Mouse (Mus musculus) testis, adult 2 months (tissue): ENCODE measurements around the gene Slc9a3r2. TPM values are rescaled to one million over a fixed set of nuclear protein-coding genes. Genes with fewer than 3 reads are reported as not detected.
A peak's percentile ranks its signal among the peaks of the same experiment; 100 is the strongest.

Source experiments
- H3K27ac ChIP-seq: fragments of 200-500 bp; 2 replicates; pipeline ENCODE4 v1.5.1; 2012; ENCODE audit warnings: low read depth, low read length; ENCODE audit not compliant: control insufficient read depth, insufficient read depth
- H3K27me3 ChIP-seq: fragments of 200-500 bp; 2 replicates; pipeline ENCODE4 v1.6.1; 2012; ENCODE audit warnings: mild to moderate bottlenecking, low read length, moderate library complexity; ENCODE audit not compliant: control insufficient read depth, insufficient read depth
- H3K36me3 ChIP-seq: fragments of 200-500 bp; 2 replicates; pipeline ENCODE4 v1.6.1; 2012; ENCODE audit warnings: mild to moderate bottlenecking, low read length; ENCODE audit not compliant: control insufficient read depth, insufficient read depth
- H3K4me1 ChIP-seq: fragments of 200-500 bp; 2 replicates; pipeline ENCODE4 v1.6.1; 2012; ENCODE audit warnings: low read length; ENCODE audit not compliant: control insufficient read depth, insufficient read depth
- H3K4me3 ChIP-seq: fragments of 200-500 bp; 2 replicates; pipeline ENCODE4 v1.5.1; 2012; ENCODE audit warnings: low read depth, mild to moderate bottlenecking, low read length, moderate library complexity, mixed read lengths; ENCODE audit not compliant: control insufficient read depth
- CTCF ChIP-seq: fragments of 200-500 bp; IDR thresholded peaks from 2 replicates; pipeline ENCODE4 v1.5.1; 2012; ENCODE audit warnings: low read depth, mild to moderate bottlenecking, inconsistent platforms, low read length, moderate library complexity; ENCODE audit not compliant: control insufficient read depth, insufficient read depth, insufficient replicate concordance
- POLR2A ChIP-seq: fragments of 200-500 bp; IDR thresholded peaks from 2 replicates; pipeline ENCODE4 v1.6.1; 2012; ENCODE audit warnings: low read depth, mild to moderate bottlenecking, inconsistent platforms, low read length, moderate library complexity; ENCODE audit not compliant: control insufficient read depth
- polyA plus RNA-seq: library from polyadenylated mRNA; depleted of rRNA; stranded (reverse); fragments of >200 nt; gene quantifications from 2 replicates; pipeline ENCODE4 v1.2.3, GENCODE M21; 2012

The Slc9a3r2 gene
- polyA plus RNA-seq, 1 experiment: 3.3 TPM

- no peak overlapping the region for H3K4me3 ChIP-seq
- H3K4me1 ChIP-seq: peaks cover 15% of the 10 kb centered on the region
- H3K27me3 ChIP-seq: no peaks in the 10 kb centered on the region
- TF ChIP-seq POLR2A (no peak), CTCF (no peak)
- no peaks in the 10 kb centered on the region for H3K36me3 ChIP-seq
- no peak overlapping the region for H3K27ac ChIP-seq
Observed at GRCm38 (mm10) chr17:24647493-24647892, 2.6 kb downstream of the Slc9a3r2 start.

- H3K27me3 ChIP-seq: no peaks in the 10 kb centered on the region
- no peak overlapping the region for H3K4me3 ChIP-seq
- no peak for TF ChIP-seq CTCF
- TF ChIP-seq POLR2A: no peak
- no peaks in the 10 kb centered on the region for H3K36me3 ChIP-seq
- H3K27ac ChIP-seq: no peak overlapping the region
- H3K4me1 ChIP-seq: peaks cover 15% of the 10 kb centered on the region
Observed at GRCm38 (mm10) chr17:24646381-24646780, 3.7 kb downstream of the Slc9a3r2 start.

GRCm38 (mm10) chr17:24645916-24646315 is 4.2 kb downstream of the Slc9a3r2 start:
- TF ChIP-seq CTCF (no peak), POLR2A (no peak)
- no peaks in the 10 kb centered on the region for H3K27me3 ChIP-seq
- no peak overlapping the region for H3K4me3 ChIP-seq
- H3K4me1 ChIP-seq: peaks cover 15% of the 10 kb centered on the region
- no peak overlapping the region for H3K27ac ChIP-seq
- no peaks in the 10 kb centered on the region for H3K36me3 ChIP-seq

- Histone ChIP-seq H3K4me3 (no peak overlapping the region), H3K27ac (peak overlapping the region; percentile 21; the same call in 1 of the 2 replicates), H3K27me3 (no peaks in the 10 kb centered on the region), H3K4me1 (peaks cover 13% of the 10 kb centered on the region), H3K36me3 (no peaks in the 10 kb centered on the region)
- TF ChIP-seq CTCF (no peak), POLR2A (no peak)
Observed at GRCm38 (mm10) chr17:24644875-24645721, 5.0 kb downstream of the Slc9a3r2 start.

GRCm38 (mm10) chr17:24644030-24644715 is 6.0 kb downstream of the Slc9a3r2 start:
- no peaks in the 10 kb centered on the region for H3K36me3 ChIP-seq
- no peak for TF ChIP-seq POLR2A
- no peak for TF ChIP-seq CTCF
- no peak overlapping the region for H3K27ac ChIP-seq
- H3K27me3 ChIP-seq: no peaks in the 10 kb centered on the region
- H3K4me1 ChIP-seq: peaks cover 13% of the 10 kb centered on the region
- H3K4me3 ChIP-seq: no peak overlapping the region

- no peaks in the 10 kb centered on the region for H3K36me3 ChIP-seq
- H3K4me1 ChIP-seq: peaks cover 15% of the 10 kb centered on the region
- H3K4me3 ChIP-seq: no peak overlapping the region
- no peaks in the 10 kb centered on the region for H3K27me3 ChIP-seq
- H3K27ac ChIP-seq: no peak overlapping the region
- TF ChIP-seq POLR2A: no peak
- TF ChIP-seq CTCF: no peak
Observed at GRCm38 (mm10) chr17:24642791-24643343, 7.3 kb downstream of the Slc9a3r2 start.

GRCm38 (mm10) chr17:24641944-24642343 is 8.2 kb downstream of the Slc9a3r2 start:
- Histone ChIP-seq H3K4me3 (no peak overlapping the region), H3K27ac (no peak overlapping the region), H3K4me1 (peaks cover 15% of the 10 kb centered on the region), H3K27me3 (no peaks in the 10 kb centered on the region), H3K36me3 (no peaks in the 10 kb centered on the region)
- TF ChIP-seq POLR2A: no peak
- TF ChIP-seq CTCF: no peak
